Mouse (Mus musculus): ENCODE data around the gene Capg. TPM values are rescaled to one million over a fixed set of nuclear protein-coding genes. Genes with fewer than 3 reads are reported as not detected.

The Capg gene
- polyA plus RNA-seq, 1 experiment: 4.8 TPM

GRCm38 (mm10) chr6:72510686-72511421 lies 33.3 kb upstream of the Capg start:
- TF ChIP-seq POLR2A (IDR thresholded peaks at IDR 0.05; ENCODE audit: borderline replicate concordance, insufficient read depth, low read length): no peak
- no peak for TF ChIP-seq CTCF (IDR thresholded peaks at IDR 0.05; ENCODE audit: borderline replicate concordance, insufficient read depth, low read depth, low read length)
- H3K27ac ChIP-seq (ENCODE audit: insufficient read depth, low read length): no peak overlapping the region
- H3K4me1 ChIP-seq (ENCODE audit: control insufficient read depth, insufficient read depth, low read length): peaks cover 16% of the 10 kb centered on the region
- H3K4me3 ChIP-seq (replicated peaks; ENCODE audit: insufficient read depth, low read depth, low read length): no peak overlapping the region
- H3K27me3 ChIP-seq (ENCODE audit: control insufficient read depth, insufficient read depth, low read length): no peaks in the 10 kb centered on the region
- WGBS: 63% methylated on average over 6 of the region's 6 CpGs
- no peak for DNase-seq

- Histone ChIP-seq H3K4me1 (ENCODE audit: control insufficient read depth, insufficient read depth, low read length) (peaks cover 16% of the 10 kb centered on the region), H3K27me3 (ENCODE audit: control insufficient read depth, insufficient read depth, low read length) (no peaks in the 10 kb centered on the region), H3K27ac (ENCODE audit: insufficient read depth, low read length) (peak overlapping the region; percentile 66), H3K4me3 (replicated peaks; ENCODE audit: insufficient read depth, low read depth, low read length) (peak overlapping the region; percentile 56)
- WGBS: 3% methylated on average over 33 of the region's 33 CpGs
- DNase-seq: peak; percentile 82 to 84
- TF ChIP-seq POLR2A (IDR thresholded peaks at IDR 0.05; ENCODE audit: borderline replicate concordance, insufficient read depth, low read length) (peak; percentile 26; the same call in 1 of the 2 replicates), CTCF (IDR thresholded peaks at IDR 0.05; ENCODE audit: borderline replicate concordance, insufficient read depth, low read depth, low read length) (no peak)
Observed at GRCm38 (mm10) chr6:72512386-72513070, 31.7 kb upstream of the Capg start.

- no peak for DNase-seq
- no peak for TF ChIP-seq CTCF (IDR thresholded peaks at IDR 0.05; ENCODE audit: borderline replicate concordance, insufficient read depth, low read depth, low read length)
- no peak for TF ChIP-seq POLR2A (IDR thresholded peaks at IDR 0.05; ENCODE audit: borderline replicate concordance, insufficient read depth, low read length)
- Histone ChIP-seq H3K4me3 (replicated peaks; ENCODE audit: insufficient read depth, low read depth, low read length) (peak overlapping the region; percentile 56), H3K4me1 (ENCODE audit: control insufficient read depth, insufficient read depth, low read length) (peaks cover 16% of the 10 kb centered on the region), H3K27ac (ENCODE audit: insufficient read depth, low read length) (peak overlapping the region; percentile 66), H3K27me3 (ENCODE audit: control insufficient read depth, insufficient read depth, low read length) (no peaks in the 10 kb centered on the region)
- 50% methylated on average over 7 of the region's 7 CpGs for WGBS
Observed at GRCm38 (mm10) chr6:72513071-72513440, 31.1 kb upstream of the Capg start.

- peaks cover 16% of the 10 kb centered on the region for H3K4me1 ChIP-seq (ENCODE audit: control insufficient read depth, insufficient read depth, low read length)
- H3K27ac ChIP-seq (ENCODE audit: insufficient read depth, low read length): no peak overlapping the region
- WGBS: 90% methylated on average over 6 of the region's 6 CpGs
- H3K27me3 ChIP-seq (ENCODE audit: control insufficient read depth, insufficient read depth, low read length): no peaks in the 10 kb centered on the region
- TF ChIP-seq CTCF (IDR thresholded peaks at IDR 0.05; ENCODE audit: borderline replicate concordance, insufficient read depth, low read depth, low read length) (no peak), POLR2A (IDR thresholded peaks at IDR 0.05; ENCODE audit: borderline replicate concordance, insufficient read depth, low read length) (no peak)
- no peak overlapping the region for H3K4me3 ChIP-seq (replicated peaks; ENCODE audit: insufficient read depth, low read depth, low read length)
- no peak for DNase-seq
Observed at GRCm38 (mm10) chr6:72515644-72516043, 28.5 kb upstream of the Capg start.

GRCm38 (mm10) chr6:72518842-72519241 lies 25.3 kb upstream of the Capg start:
- H3K27me3 ChIP-seq (ENCODE audit: control insufficient read depth, insufficient read depth, low read length): no peaks in the 10 kb centered on the region
- 86% methylated on average over 1 of the region's 1 CpGs for WGBS
- no peaks in the 10 kb centered on the region for H3K4me1 ChIP-seq (ENCODE audit: control insufficient read depth, insufficient read depth, low read length)
- no peak overlapping the region for H3K4me3 ChIP-seq (replicated peaks; ENCODE audit: insufficient read depth, low read depth, low read length)
- DNase-seq: no peak
- TF ChIP-seq POLR2A (IDR thresholded peaks at IDR 0.05; ENCODE audit: borderline replicate concordance, insufficient read depth, low read length) (no peak), CTCF (IDR thresholded peaks at IDR 0.05; ENCODE audit: borderline replicate concordance, insufficient read depth, low read depth, low read length) (no peak)
- H3K27ac ChIP-seq (ENCODE audit: insufficient read depth, low read length): no peak overlapping the region

GRCm38 (mm10) chr6:72519303-72519702 lies 24.9 kb upstream of the Capg start:
- Histone ChIP-seq H3K27me3 (ENCODE audit: control insufficient read depth, insufficient read depth, low read length) (no peaks in the 10 kb centered on the region), H3K4me1 (ENCODE audit: control insufficient read depth, insufficient read depth, low read length) (no peaks in the 10 kb centered on the region), H3K4me3 (replicated peaks; ENCODE audit: insufficient read depth, low read depth, low read length) (no peak overlapping the region), H3K27ac (ENCODE audit: insufficient read depth, low read length) (no peak overlapping the region)
- 37% methylated on average over 8 of the region's 8 CpGs for WGBS
- no peak for DNase-seq
- no peak for TF ChIP-seq POLR2A (IDR thresholded peaks at IDR 0.05; ENCODE audit: borderline replicate concordance, insufficient read depth, low read length)
- no peak for TF ChIP-seq CTCF (IDR thresholded peaks at IDR 0.05; ENCODE audit: borderline replicate concordance, insufficient read depth, low read depth, low read length)

GRCm38 (mm10) chr6:72519892-72520663 lies 24.1 kb upstream of the Capg start:
- Histone ChIP-seq H3K27ac (ENCODE audit: insufficient read depth, low read length) (no peak overlapping the region), H3K4me1 (ENCODE audit: control insufficient read depth, insufficient read depth, low read length) (no peaks in the 10 kb centered on the region), H3K4me3 (replicated peaks; ENCODE audit: insufficient read depth, low read depth, low read length) (no peak overlapping the region), H3K27me3 (ENCODE audit: control insufficient read depth, insufficient read depth, low read length) (no peaks in the 10 kb centered on the region)
- 25% methylated on average over 10 of the region's 10 CpGs for WGBS
- TF ChIP-seq CTCF (IDR thresholded peaks at IDR 0.05; ENCODE audit: borderline replicate concordance, insufficient read depth, low read depth, low read length): no peak
- TF ChIP-seq POLR2A (IDR thresholded peaks at IDR 0.05; ENCODE audit: borderline replicate concordance, insufficient read depth, low read length): no peak
- DNase-seq: no peak
